Mouse (Mus musculus): Measurements from ENCODE around the gene Tbx10. TPM values are rescaled to one million over a fixed set of nuclear protein-coding genes. Genes with fewer than 3 reads are reported as not detected.
"Not testable (repeated sequence)": the region's sequence is repeated elsewhere in the genome, so short reads cannot be mapped to it uniquely, and the experiment has no call there.

Tbx10 gene
- total RNA-seq, 2 experiments from 2014 or later: not detected

GRCm38 (mm10) chr19:4036327-4037045 is 43.9 kb downstream of the Tbx10 start:
- intact Hi-C loops (cut with DNase I): no loop called here
- DNase-seq (ENCODE audit: low spot score in 2 of 2): no peak

GRCm38 (mm10) chr19:4037154-4037787 is 44.7 kb downstream of the Tbx10 start:
- DNase-seq (ENCODE audit: low spot score in 2 of 2); intact Hi-C loops (cut with DNase I): not testable (repeated sequence)

GRCm38 (mm10) chr19:4037788-4038232 is 45.3 kb downstream of the Tbx10 start, which contains the start of gene Gstp1:
Gene Gstp1 (minus strand): TSS chr19:4037985.
- DNase-seq (ENCODE audit: low spot score in 2 of 2): peak; percentile 86 to 91
- intact Hi-C loops (cut with DNase I): no loop called here

- intact Hi-C loops (cut with DNase I); DNase-seq (ENCODE audit: low spot score in 2 of 2): not testable (repeated sequence)
Measured at GRCm38 (mm10) chr19:4040941-4041340, 48.4 kb downstream of the Tbx10 start.

- intact Hi-C loops (cut with DNase I); DNase-seq (ENCODE audit: low spot score in 2 of 2): not testable (repeated sequence)
Measured at GRCm38 (mm10) chr19:4041500-4041899, 48.9 kb downstream of the Tbx10 start.

- intact Hi-C loops (cut with DNase I): no loop called here
- no peak for DNase-seq (ENCODE audit: low spot score in 2 of 2)
Measured at GRCm38 (mm10) chr19:4042124-4042523, 49.6 kb downstream of the Tbx10 start.

GRCm38 (mm10) chr19:4044109-4044508 is 51.6 kb downstream of the Tbx10 start:
- intact Hi-C loops (cut with DNase I); DNase-seq (ENCODE audit: low spot score in 2 of 2): not testable (repeated sequence)

GRCm38 (mm10) chr19:4045966-4046865 is 53.7 kb downstream of the Tbx10 start, which contains the start of gene Gstp2:
Gene Gstp2 (minus strand): TSS chr19:4046023.
- DNase-seq (ENCODE audit: low spot score in 2 of 2): peak; percentile 81 to 94
- intact Hi-C loops (cut with DNase I): loop anchor here (2.0 kb wide), 1 partner anchor 51 kb away; the partner anchor contains the start of gene Cdk2ap2

- intact Hi-C loops (cut with DNase I): loop anchor here (2.0 kb wide), 1 partner anchor 50 kb away; the partner anchor contains the start of gene Cdk2ap2
- no peak for DNase-seq (ENCODE audit: low spot score in 2 of 2)
Measured at GRCm38 (mm10) chr19:4046866-4047254, 54.3 kb downstream of the Tbx10 start.

GRCm38 (mm10) chr19:4047859-4048258 is 55.3 kb downstream of the Tbx10 start:
- DNase-seq (ENCODE audit: low spot score in 2 of 2): peak; percentile 54 to 64
- intact Hi-C loops (cut with DNase I): loop anchor here (1.0 to 2.0 kb wide), 2 partner anchors 29 to 49 kb away; partner anchors contain the start of gene Cdk2ap2

- intact Hi-C loops (cut with DNase I); DNase-seq (ENCODE audit: low spot score in 2 of 2): not testable (repeated sequence)
Measured at GRCm38 (mm10) chr19:4049069-4049468, 56.5 kb downstream of the Tbx10 start.

Other genes starting within 250 kb of the Tbx10 start
- 10 to 100 TPM; 50.7 to 52.3 TPM for gene Kmt5b, start 225.3 kb upstream of the Tbx10 start, total RNA-seq (2021)
- 10 to 100 TPM; 82.8 to 93.7 TPM for gene Chka, start 141.0 kb upstream of the Tbx10 start, total RNA-seq (2021)
- 10 to 100 TPM; 15.3 to 16.4 TPM for gene Tcirg1, start 85.6 kb upstream of the Tbx10 start, total RNA-seq (2021)
- 100 to 1,000 TPM; 124 to 137 TPM for gene Ndufs8, start 80.0 kb upstream of the Tbx10 start, total RNA-seq (2021)
- gene Aldh3b1, start 62.9 kb upstream of the Tbx10 start, total RNA-seq (2021): 1 to 10 TPM; 2.2 to 2.4 TPM
- 10 to 100 TPM; 14.1 to 16.1 TPM for gene Unc93b1, start 57.6 kb upstream of the Tbx10 start, total RNA-seq (2021)
- gene Aldh3b3, start 34.1 kb upstream of the Tbx10 start, total RNA-seq (2021): under 1 TPM in 1 of 2 experiments, not detected in 1; 0.11 TPM
- 1 to 10 TPM; 1.7 to 2.1 TPM for gene Aldh3b2, start 20.4 kb upstream of the Tbx10 start, total RNA-seq (2021)
- gene Acy3, start 6.2 kb upstream of the Tbx10 start, total RNA-seq (2021): 1 to 10 TPM; 3.2 to 3.4 TPM
- gene Nudt8, start 7.8 kb downstream of the Tbx10 start, total RNA-seq (2021): 1 to 10 TPM; 7.0 to 7.3 TPM
- gene Gm49405, start 7.9 kb downstream of the Tbx10 start, total RNA-seq (2021): 1 to 10 TPM; 1.1 to 1.6 TPM
- gene Doc2g, start 10.6 kb downstream of the Tbx10 start, total RNA-seq (2021): 1 to 10 TPM; 4.4 to 5.1 TPM
- gene Ndufv1, start 20.1 kb downstream of the Tbx10 start, total RNA-seq (2021): 100 to 1,000 TPM; 221 to 241 TPM
- 100 to 1,000 TPM; 266 to 294 TPM for gene Gstp1, start 45.2 kb downstream of the Tbx10 start, total RNA-seq (2021)
- 10 to 100 TPM; 30.7 to 33.1 TPM for gene Gstp2, start 53.3 kb downstream of the Tbx10 start, total RNA-seq (2021)
- not detected for gene Gstp3, start 66.8 kb downstream of the Tbx10 start, total RNA-seq (2021)
- gene Cabp2, start 88.8 kb downstream of the Tbx10 start, total RNA-seq (2021): not detected
- 10 to 100 TPM; 31.8 to 35.3 TPM for gene Cdk2ap2, start 104.4 kb downstream of the Tbx10 start, total RNA-seq (2021)
- 100 to 1,000 TPM; 208 to 215 TPM for gene Pitpnm1, start 107.2 kb downstream of the Tbx10 start, total RNA-seq (2021)
- 100 to 1,000 TPM; 116 to 118 TPM for gene Aip, start 133.1 kb downstream of the Tbx10 start, total RNA-seq (2021)
- not detected for gene Gpr152, start 147.0 kb downstream of the Tbx10 start, total RNA-seq (2021)
- gene Cabp4, start 151.3 kb downstream of the Tbx10 start, total RNA-seq (2021): not detected
- 10 to 100 TPM; 75.6 to 82.8 TPM for gene Coro1b, start 155.9 kb downstream of the Tbx10 start, total RNA-seq (2021)
- 1 to 10 TPM; 1.1 to 2.0 TPM for gene Ptprcap, start 160.9 kb downstream of the Tbx10 start, total RNA-seq (2021)
- 10 to 100 TPM; 28.5 to 32.0 TPM for gene Rps6kb2, start 170.6 kb downstream of the Tbx10 start, total RNA-seq (2021)
- 1 to 10 TPM; 6.6 to 8.7 TPM for gene Carns1, start 182.7 kb downstream of the Tbx10 start, total RNA-seq (2021)
- gene Tbc1d10c, start 198.5 kb downstream of the Tbx10 start, total RNA-seq (2021): 1 to 10 TPM; 1.3 to 2.0 TPM
- 100 to 1,000 TPM; 318 to 320 TPM for gene Ppp1ca, start 199.3 kb downstream of the Tbx10 start, total RNA-seq (2021)
- 1 to 10 TPM; 6.9 to 8.0 TPM for gene Rad9a, start 208.9 kb downstream of the Tbx10 start, total RNA-seq (2021)
- 1 to 10 TPM in 1 of 2 experiments, under 1 TPM in 1; 0.96 to 1.2 TPM for gene Clcf1, start 221.5 kb downstream of the Tbx10 start, total RNA-seq (2021)
- gene AC109138.7, start 221.6 kb downstream of the Tbx10 start, total RNA-seq (2021): not detected
- gene Pold4, start 239.1 kb downstream of the Tbx10 start, total RNA-seq (2021): 10 to 100 TPM; 14.0 to 18.6 TPM